8 mouse cellular contexts compared by ENCODE assay signal in genomic region chr13:37854455-37855220, GRCm38 (mm10).
DNase-seq lines count a peak whose midpoint lies in the region; ATAC-seq and TF ChIP-seq lines count a peak whose summit lies in the region.

No protein-coding gene starts in this region.

- no peak overlapping the region for H3K4me3 ChIP-seq in kidney, adult 2 months (ENCODE audit: insufficient read depth, low read depth, low read length)
- no peak overlapping the region for H3K4me3 ChIP-seq in hindbrain, embryonic 11.5 days (ENCODE audit: low read depth, low read length)

- H3K4me2 ChIP-seq in hindbrain, embryonic 11.5 days (replicated peaks; ENCODE audit: low read depth, low read length) = peak overlapping the region; percentile 36; the same call in 1 of the 2 replicates

- DNase-seq in kidney, adult 2 months = peak; percentile 44
- DNase-seq in kidney, adult 11 months = no peak
- DNase-seq in brain, adult 2 months (ENCODE audit: low read depth, low spot score) = peak; percentile 18
- no peak for DNase-seq in hindbrain, embryonic 11.5 days (ENCODE audit: low spot score)
- no peak for DNase-seq in right cerebral cortex, postnatal 4 days
- no peak for DNase-seq in right cerebral cortex, postnatal 25 days
- no peak for DNase-seq in left cerebral cortex, adult 9 months (ENCODE audit: low spot score in 2 of 2)

- WGBS in kidney, adult 2 months = 15% methylated on average over 14 of the region's 14 CpGs
- WGBS in hindbrain, embryonic 11.5 days = 15% methylated on average over 14 of the region's 14 CpGs

- no peaks in the 10 kb centered on the region for H3K36me3 ChIP-seq in kidney, adult 2 months (ENCODE audit: control insufficient read depth, insufficient read depth, low read length)
- no peaks in the 10 kb centered on the region for H3K36me3 ChIP-seq in hindbrain, embryonic 11.5 days (ENCODE audit: control insufficient read depth, insufficient read depth, low read length)

- no peak for ATAC-seq in hindbrain, embryonic 11.5 days (ENCODE audit: low FRiP score)
- ATAC-seq in megakaryocyte, adult 5-6 weeks (ENCODE audit: poor library complexity, severe bottlenecking) = peak; percentile 46

- peak overlapping the region; percentile 92 for H3K27ac ChIP-seq in kidney, adult 2 months (ENCODE audit: insufficient read depth, low read depth, low read length)
- no peak overlapping the region for H3K27ac ChIP-seq in hindbrain, embryonic 11.5 days (ENCODE audit: low read depth, low read length)

- no peaks in the 10 kb centered on the region for H3K27me3 ChIP-seq in kidney, adult 2 months (replicated peaks; ENCODE audit: control insufficient read depth, insufficient read depth, low read length)
- no peaks in the 10 kb centered on the region for H3K27me3 ChIP-seq in hindbrain, embryonic 11.5 days (ENCODE audit: control insufficient read depth, insufficient read depth, low read length)

- no peak overlapping the region for H3K9ac ChIP-seq in hindbrain, embryonic 11.5 days (ENCODE audit: low read depth, low read length)

- TF ChIP-seq CTCF in kidney, adult 2 months (conservative IDR thresholded peaks at IDR 0.05; ENCODE audit: insufficient read depth, insufficient read length, low read depth, low read length) = no peak

- no peaks in the 10 kb centered on the region for H3K9me3 ChIP-seq in hindbrain, embryonic 11.5 days (ENCODE audit: control insufficient read depth, low read length)

- no peak for TF ChIP-seq POLR2A in kidney, adult 2 months (IDR thresholded peaks at IDR 0.05; ENCODE audit: low read depth, low read length)

- peaks cover 24% of the 10 kb centered on the region for H3K4me1 ChIP-seq in kidney, adult 2 months (ENCODE audit: control insufficient read depth, insufficient read depth, low read length)
- H3K4me1 ChIP-seq in hindbrain, embryonic 11.5 days (replicated peaks; ENCODE audit: control insufficient read depth, insufficient read depth, low read length) = peaks cover 3% of the 10 kb centered on the region; the same call in 1 of the 2 replicates

Comparison
In these comparisons a context has a peak if more than half of its experiments do, and no peak if none do; other contexts are left out.
1. DNase-seq: peak in kidney, adult 2 months (single experiment) and brain, adult 2 months (single experiment); none in kidney, adult 11 months (single experiment), hindbrain, embryonic 11.5 days (single experiment), right cerebral cortex, postnatal 4 days (single experiment), right cerebral cortex, postnatal 25 days (single experiment) and left cerebral cortex, adult 9 months (0 of 2).